Mouse (Mus musculus) ES-Bruce4 (cell line): Measurements from ENCODE around the gene Jkamp.

ENCODE experiments used
- CTCF ChIP-seq: IDR thresholded peaks from one replicate; pipeline ENCODE4 v1.8.1; 2011; ENCODE audit warnings: low read depth, low read length
- EP300 ChIP-seq: IDR thresholded peaks from 2 replicates; pipeline ENCODE4 v1.6.1; 2011; ENCODE audit warnings: low read depth, low read length; ENCODE audit not compliant: insufficient read depth
- POLR2A ChIP-seq: IDR thresholded peaks from one replicate; pipeline ENCODE4 v1.8.1; 2011; ENCODE audit warnings: low read length; ENCODE audit not compliant: insufficient read depth

- TF ChIP-seq EP300, result no peak
- no peak for TF ChIP-seq POLR2A
- TF ChIP-seq CTCF, result no peak
These were observed 18.6 kb downstream of the Jkamp start for GRCm38 (mm10) chr12:72104027-72104426.
